Mouse (Mus musculus) embryonic fibroblast, embryonic 13.5 days (primary cell): ENCODE results near the gene Tmem208.

Experiments used
- CTCF ChIP-seq: IDR thresholded peaks from 2 replicates; pipeline ENCODE4 v1.5.1; 2011; ENCODE audit warnings: mild to moderate bottlenecking, control low read depth, low read length, moderate library complexity, borderline replicate concordance; ENCODE audit not compliant: insufficient read depth
- POLR2A ChIP-seq: IDR thresholded peaks from 2 replicates; pipeline ENCODE4 v1.6.1; 2011; ENCODE audit warnings: low read depth, mild to moderate bottlenecking, control low read depth, low read length, moderate library complexity

DNA sequence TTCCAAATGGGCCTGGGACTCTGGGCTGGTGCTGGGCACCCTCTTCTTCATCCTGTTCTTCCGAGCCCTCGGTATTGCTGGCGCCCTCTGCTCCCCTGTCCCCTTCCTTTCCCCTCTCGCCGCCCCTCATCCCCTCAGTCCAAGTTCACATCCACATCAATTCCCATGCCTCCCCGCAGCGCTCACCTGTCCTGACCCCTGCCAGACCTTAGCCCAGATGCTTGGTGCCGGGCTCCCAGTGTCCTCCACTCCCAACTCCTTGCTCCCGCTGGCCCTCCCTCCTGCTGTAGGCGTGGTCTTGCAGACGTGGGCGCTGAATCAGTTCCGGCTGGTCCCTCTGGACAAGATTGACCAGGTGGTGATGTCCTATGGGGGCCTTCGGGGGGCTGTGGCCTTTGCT lies 30.5 kb downstream of the Tmem208 start:
- TF ChIP-seq CTCF (no peak), POLR2A (no peak)
